Mouse (Mus musculus) right cerebral cortex, postnatal 36 days (tissue): ENCODE data around the gene Dram1.

Experiments
- DNase-seq, 2 experiments: peaks; one replicate each; pipeline ENCODE4 v3.0.0; 2022; ENCODE audit warnings: low spot score in 2 of 2, mixed read lengths in 1 of 2

Gene Dram1

GRCm38 (mm10) chr10:88350687-88351086 lies 28.2 kb downstream of the Dram1 start:
- DNase-seq: no peak

GRCm38 (mm10) chr10:88349800-88350199 lies 29.1 kb downstream of the Dram1 start:
- no peak for DNase-seq

DNA sequence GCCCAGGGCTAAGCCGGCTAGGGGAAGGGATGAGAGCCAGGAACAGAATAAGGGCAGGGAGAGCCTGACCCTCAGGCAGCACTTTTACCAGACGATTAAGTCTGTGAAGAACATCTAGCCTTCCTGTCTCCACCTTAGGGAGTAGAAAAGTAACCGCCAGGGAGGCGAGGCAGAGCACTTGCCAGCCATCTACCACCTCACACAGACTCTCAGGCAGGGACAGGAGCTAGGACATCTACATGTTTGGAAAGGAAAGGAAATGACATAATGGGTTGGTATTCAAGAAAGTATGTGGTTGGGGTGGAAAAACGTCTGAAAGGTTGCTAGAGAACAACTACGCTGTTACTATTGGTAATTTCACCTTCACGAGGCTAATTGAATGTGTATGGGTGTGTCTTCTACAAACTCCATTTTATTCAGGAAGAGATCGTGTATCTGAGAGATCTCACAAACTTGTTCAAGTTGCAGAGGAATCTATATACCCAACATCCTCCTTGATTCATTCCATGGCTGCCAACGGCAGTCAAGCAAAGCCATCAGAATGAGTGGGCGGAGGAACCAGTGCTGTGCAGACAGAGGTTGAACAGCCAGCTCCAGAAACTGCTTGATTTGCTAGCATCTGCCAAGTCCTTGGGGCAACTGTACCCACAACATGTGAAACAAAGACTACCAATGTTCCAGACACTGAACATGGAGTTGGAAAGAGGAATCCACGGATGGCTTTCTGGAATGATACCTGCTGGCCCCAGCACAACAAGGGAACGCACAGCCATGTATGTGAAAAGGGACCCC lies 32.2 kb downstream of the Dram1 start:
- no peak for DNase-seq

- DNase-seq: no peak
Observed at GRCm38 (mm10) chr10:88345899-88346401, 32.9 kb downstream of the Dram1 start.

DNA sequence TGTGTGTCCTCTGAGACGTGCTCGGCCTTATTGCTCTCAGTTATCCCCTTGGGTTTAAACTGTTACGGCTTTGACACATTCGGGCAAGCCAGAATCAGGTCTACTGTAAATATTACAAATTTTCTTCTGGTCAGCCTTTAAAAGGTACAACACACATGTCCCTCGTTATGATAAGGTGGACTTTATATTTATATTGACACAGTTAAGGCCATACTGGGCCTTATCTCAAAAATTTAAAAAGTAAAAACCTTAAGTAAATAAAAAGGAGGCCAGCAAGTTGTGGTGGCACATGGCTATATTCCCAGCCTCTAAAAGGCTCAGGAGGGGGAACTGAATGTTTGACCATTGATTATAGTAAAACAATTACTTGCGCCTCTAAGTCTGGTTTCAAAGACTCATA lies 37.5 kb downstream of the Dram1 start:
- DNase-seq: no peak

- no peak for DNase-seq
Observed at GRCm38 (mm10) chr10:88340660-88341059, 38.2 kb downstream of the Dram1 start.

DNA sequence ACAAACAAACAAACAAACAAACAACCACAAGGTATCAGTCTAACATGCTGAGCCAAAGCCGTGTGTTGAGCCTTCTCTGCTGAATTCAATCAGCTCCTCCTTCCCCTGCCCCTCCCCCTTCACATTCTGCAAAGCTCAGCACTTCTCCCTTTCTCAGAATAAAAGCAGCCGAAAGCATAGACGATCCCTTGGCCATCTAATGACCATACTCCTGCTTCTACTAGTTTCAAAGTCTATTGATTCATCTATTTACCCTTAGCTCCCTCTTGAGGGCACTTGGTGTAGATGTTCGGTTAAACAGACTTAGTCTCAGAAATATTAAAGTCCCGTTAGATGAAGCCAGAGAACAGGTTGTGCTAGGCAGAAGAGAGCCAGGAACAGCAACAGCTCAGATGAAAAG lies 48.2 kb downstream of the Dram1 start:
- no peak for DNase-seq

DNA sequence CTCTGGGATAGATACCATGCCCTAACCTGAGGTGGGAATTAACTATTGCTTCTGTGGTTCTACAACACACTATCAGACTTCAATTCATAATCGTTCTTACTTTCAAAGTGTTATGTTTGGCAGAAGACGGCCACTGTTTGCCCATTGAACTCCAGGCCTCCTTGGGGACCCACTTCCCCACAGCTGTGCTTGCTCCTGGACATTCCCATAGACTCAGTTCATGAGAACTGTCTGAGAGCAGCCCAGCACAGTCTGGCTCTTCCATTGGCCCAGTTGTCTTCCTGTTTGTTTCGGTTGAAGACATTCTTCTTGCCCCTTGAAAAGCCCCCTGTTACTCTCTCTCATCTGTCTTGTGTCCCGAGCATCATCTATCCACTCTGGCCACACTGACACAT lies 50.8 kb downstream of the Dram1 start:
- no peak for DNase-seq

- peak; percentile 58 to 62 for DNase-seq
Observed at GRCm38 (mm10) chr10:88327160-88328055, 51.5 kb downstream of the Dram1 start.

DNA sequence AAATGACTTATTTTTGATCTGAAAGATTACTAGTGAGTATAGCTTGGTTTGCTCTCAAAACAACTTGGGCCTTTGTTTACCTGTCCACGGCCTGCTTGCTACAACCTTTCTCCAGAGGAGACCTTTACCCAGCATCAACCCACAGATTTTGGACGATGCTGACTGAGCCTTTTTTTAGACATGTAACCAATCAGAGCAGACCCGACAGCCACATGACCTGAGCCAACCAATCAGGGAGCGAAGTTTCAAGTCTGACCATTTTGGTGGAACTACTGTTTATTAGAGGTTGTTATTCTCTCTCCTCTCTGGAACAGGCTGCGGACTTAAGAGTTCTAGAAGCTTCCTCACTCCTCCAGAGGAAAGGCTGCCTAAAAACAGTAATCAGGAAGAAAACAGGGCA lies 57.1 kb downstream of the Dram1 start:
- DNase-seq: no peak

GRCm38 (mm10) chr10:88320714-88321416 lies 58.0 kb downstream of the Dram1 start:
- no peak for DNase-seq

GRCm38 (mm10) chr10:88318179-88318578 lies 60.7 kb downstream of the Dram1 start:
- no peak for DNase-seq

GRCm38 (mm10) chr10:88317151-88317550 lies 61.7 kb downstream of the Dram1 start:
- DNase-seq: no peak

DNA sequence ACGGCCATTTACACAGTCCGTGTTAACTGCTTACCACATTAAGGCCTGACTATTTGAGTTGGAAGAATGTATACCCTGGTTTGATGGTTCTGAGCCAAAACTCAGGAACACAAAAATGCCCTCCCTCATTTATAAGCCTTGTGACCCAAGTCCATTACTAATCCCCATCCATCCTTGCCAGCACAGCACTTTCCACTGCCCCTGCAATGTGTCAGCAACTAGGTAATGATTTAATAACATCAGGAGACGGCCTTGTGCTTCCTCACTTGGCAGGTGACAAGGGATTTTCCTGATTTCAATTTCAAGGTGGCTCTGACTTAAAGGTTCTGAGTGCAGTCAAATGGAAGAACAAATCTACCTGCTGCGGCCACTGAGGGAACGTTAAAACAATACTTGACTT lies 64.0 kb downstream of the Dram1 start:
- DNase-seq: no peak

DNA sequence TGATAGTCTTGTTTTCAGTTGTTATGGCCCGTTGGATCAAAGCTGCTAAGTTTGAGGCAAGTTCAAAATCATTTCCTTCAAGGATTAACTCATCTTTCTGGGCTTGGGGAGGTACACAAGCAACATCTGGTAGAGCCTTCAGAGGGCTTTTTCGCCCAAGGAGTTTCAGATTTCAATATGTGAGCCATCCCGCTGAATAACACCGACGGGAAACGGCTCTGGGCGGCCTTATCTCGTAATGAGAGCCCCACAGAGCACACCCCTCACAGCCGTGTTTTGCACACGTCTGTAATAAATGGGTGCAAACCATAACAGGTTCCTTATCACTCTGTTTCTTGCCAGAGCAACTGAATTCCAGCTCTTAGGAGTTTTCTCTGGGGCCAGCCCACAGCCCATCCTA lies 69.0 kb downstream of the Dram1 start:
- DNase-seq: no peak

- no peak for DNase-seq
Observed at GRCm38 (mm10) chr10:88306235-88306634, 72.6 kb downstream of the Dram1 start.

DNA sequence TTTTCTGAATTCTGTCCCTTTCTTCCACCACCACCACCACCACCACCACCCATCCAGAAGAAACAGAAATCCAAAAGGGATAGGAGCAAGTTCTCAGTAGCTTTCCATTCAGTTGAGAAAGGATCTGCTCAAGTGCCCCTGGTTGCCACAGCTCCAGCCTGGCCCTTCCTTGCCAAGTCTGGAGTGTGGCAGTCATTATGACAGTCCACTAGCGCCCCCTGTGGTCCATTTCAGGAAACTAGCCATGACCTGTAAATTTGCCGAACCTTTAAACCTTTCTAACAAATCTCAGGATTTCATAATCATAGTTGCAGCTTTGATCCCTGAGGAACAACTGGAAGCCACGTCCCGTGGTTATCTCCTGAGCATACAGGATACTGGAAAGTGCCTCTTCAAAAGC lies 74.6 kb downstream of the Dram1 start:
- peak; percentile 24 to 36 for DNase-seq

- no peak for DNase-seq
Observed at GRCm38 (mm10) chr10:88303079-88303478, 75.8 kb downstream of the Dram1 start.

DNA sequence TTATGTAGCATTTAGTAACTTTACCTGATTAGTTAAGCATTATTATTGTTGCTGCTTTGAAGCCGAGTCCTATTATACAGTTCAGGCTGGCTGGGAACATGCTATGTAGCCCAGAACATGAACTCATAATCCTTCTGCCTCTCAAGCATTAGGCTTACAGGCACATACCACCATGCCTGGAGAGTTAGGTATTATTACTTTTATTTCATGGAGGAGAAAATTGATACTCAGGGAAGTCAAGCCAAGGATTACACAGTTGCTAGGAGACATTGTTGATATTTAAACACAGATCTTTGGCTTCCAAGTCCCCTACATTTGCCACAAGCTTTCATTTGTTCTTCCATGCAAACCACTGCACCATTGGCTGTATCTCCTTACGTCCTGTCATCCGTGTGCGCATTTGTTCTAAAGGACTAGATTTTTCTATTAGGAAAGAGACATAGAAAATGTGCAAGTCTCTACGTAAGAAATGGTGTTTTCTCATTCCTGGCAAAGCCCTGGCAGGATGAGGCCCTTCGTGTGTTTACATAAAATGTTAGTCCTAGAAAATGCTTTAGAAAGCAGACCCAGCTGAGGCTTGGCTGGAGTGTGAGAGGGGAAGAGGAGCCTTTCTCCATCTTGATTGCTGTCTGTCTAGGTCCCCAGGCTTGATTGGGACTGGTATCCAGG lies 76.9 kb downstream of the Dram1 start:
- no peak for DNase-seq

DNA sequence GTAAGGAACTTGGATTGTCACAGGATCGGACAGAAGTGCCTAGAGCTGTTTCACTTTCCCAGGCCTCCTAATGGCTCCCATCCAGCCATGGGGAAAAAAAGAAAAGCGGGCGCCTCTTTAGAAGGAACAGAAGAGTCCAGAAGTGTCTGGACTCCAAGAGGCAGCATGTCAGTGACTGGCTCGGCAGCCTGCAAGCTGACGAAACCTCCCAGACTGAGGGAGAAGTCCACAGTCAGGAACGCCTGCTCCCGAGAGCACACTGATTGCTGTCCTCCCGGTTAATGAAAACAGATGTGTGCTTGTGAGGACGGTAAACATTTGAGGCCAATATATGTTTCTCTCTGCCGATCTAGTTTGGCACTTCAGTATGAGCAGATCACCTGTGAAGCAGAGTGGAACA lies 81.9 kb downstream of the Dram1 start:
- no peak for DNase-seq

DNA sequence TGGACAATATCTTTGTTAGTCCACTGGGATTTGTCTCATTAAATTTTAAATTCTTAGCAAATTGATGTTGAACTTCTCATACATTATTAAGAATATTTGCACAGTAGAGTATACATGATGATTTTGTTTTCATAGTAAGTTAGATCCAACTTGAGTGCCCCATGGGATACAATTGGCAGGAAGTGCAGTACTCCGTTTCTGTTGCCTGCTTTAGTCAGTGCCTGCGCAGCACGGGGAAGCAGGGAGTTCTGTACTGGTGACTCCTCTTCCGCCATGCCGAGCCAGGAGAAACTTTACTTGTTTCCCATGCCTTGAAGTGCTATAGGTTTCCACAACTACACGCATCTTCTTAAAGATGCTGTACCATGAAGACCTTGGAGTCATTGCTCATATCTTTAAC lies 83.8 kb downstream of the Dram1 start:
- no peak for DNase-seq

DNA sequence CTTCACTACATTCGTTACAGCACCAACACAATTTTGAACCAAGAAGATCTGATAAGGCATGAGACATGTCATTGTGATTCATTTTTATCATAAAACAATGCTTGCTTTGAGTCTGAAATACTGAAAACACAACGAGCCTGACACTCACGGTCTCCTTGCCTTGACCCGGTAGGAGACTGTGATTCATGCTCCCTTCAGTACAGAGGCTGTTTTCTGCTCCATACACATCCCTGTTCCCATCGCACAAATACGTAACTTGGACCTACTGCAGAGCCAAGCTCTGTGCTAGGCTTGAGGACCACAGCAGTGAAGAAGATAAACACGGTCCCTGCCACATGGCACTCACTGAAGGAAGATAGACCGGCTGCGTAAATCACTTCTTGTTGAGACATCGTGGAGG lies 90.8 kb downstream of the Dram1 start:
- DNase-seq: no peak
